Mouse (Mus musculus): ENCODE results near the gene Slc43a1. TPM values are rescaled to one million over a fixed set of nuclear protein-coding genes. Genes with fewer than 3 reads are reported as not detected.
A peak's percentile ranks its signal among the peaks of the same experiment; 100 is the strongest.

Gene Slc43a1
- polyA plus RNA-seq, 1 experiment from 2014 or later: 4.0 TPM

- H3K9ac ChIP-seq (ENCODE audit: low read length): no peak overlapping the region
Observed at GRCm38 (mm10) chr2:84851130-84852040, 12.7 kb downstream of the Slc43a1 start.

GRCm38 (mm10) chr2:84855732-84856131 is 17.1 kb downstream of the Slc43a1 start:
- H3K4me1 ChIP-seq (ENCODE audit: control insufficient read depth, insufficient read depth, low read length): no peaks in the 10 kb centered on the region
- DNase-seq (ENCODE audit: low spot score) (peak; percentile 79), ATAC-seq (peak; percentile 81)
- 49% methylated on average over 2 of the region's 2 CpGs for WGBS
- H3K9ac ChIP-seq (ENCODE audit: low read length): no peak overlapping the region
- H3K36me3 ChIP-seq (ENCODE audit: control insufficient read depth, insufficient read depth, low read length): no peaks in the 10 kb centered on the region
- no peaks in the 10 kb centered on the region for H3K27me3 ChIP-seq (replicated peaks; ENCODE audit: control insufficient read depth, insufficient read depth, low read length)
- H3K4me3 ChIP-seq (ENCODE audit: low read depth, low read length): no peak overlapping the region
- no peak overlapping the region for H3K27ac ChIP-seq (ENCODE audit: low read depth, low read length)
- no peaks in the 10 kb centered on the region for H3K9me3 ChIP-seq (replicated peaks; ENCODE audit: control insufficient read depth, low read length)
- no peak overlapping the region for H3K4me2 ChIP-seq (ENCODE audit: low read length)

More at GRCm38 (mm10) chr2:84851130-84852040, 12.7 kb downstream of the Slc43a1 start:
- H3K4me3 ChIP-seq (ENCODE audit: low read depth, low read length): no peak overlapping the region
- ATAC-seq: no peak
- 32% methylated on average over 23 of the region's 23 CpGs for WGBS
- H3K27me3 ChIP-seq (replicated peaks; ENCODE audit: control insufficient read depth, insufficient read depth, low read length): no peaks in the 10 kb centered on the region
- no peak overlapping the region for H3K4me2 ChIP-seq (ENCODE audit: low read length)
- H3K9me3 ChIP-seq (replicated peaks; ENCODE audit: control insufficient read depth, low read length): no peaks in the 10 kb centered on the region
- no peaks in the 10 kb centered on the region for H3K4me1 ChIP-seq (ENCODE audit: control insufficient read depth, insufficient read depth, low read length)
- H3K27ac ChIP-seq (ENCODE audit: low read depth, low read length): no peak overlapping the region
- 0 out of 2 replicates have a peak, but pooled peaks cover 3% of the 10 kb centered on the region for H3K36me3 ChIP-seq (ENCODE audit: control insufficient read depth, insufficient read depth, low read length)
- DNase-seq (ENCODE audit: low spot score): no peak

GRCm38 (mm10) chr2:84858551-84858950 is 19.9 kb downstream of the Slc43a1 start:
- H3K4me2 ChIP-seq (ENCODE audit: low read length): no peak overlapping the region
- no peaks in the 10 kb centered on the region for H3K9me3 ChIP-seq (replicated peaks; ENCODE audit: control insufficient read depth, low read length)
- no peaks in the 10 kb centered on the region for H3K27me3 ChIP-seq (replicated peaks; ENCODE audit: control insufficient read depth, insufficient read depth, low read length)
- H3K4me3 ChIP-seq (ENCODE audit: low read depth, low read length): no peak overlapping the region
- H3K9ac ChIP-seq (ENCODE audit: low read length): no peak overlapping the region
- H3K4me1 ChIP-seq (ENCODE audit: control insufficient read depth, insufficient read depth, low read length): no peaks in the 10 kb centered on the region
- ATAC-seq (no peak), DNase-seq (ENCODE audit: low spot score) (no peak)
- 86% methylated on average over 1 of the region's 1 CpGs for WGBS
- no peak overlapping the region for H3K27ac ChIP-seq (ENCODE audit: low read depth, low read length)
- H3K36me3 ChIP-seq (ENCODE audit: control insufficient read depth, insufficient read depth, low read length): no peaks in the 10 kb centered on the region

GRCm38 (mm10) chr2:84859991-84860780 is 21.5 kb downstream of the Slc43a1 start:
- no peak overlapping the region for H3K4me2 ChIP-seq (ENCODE audit: low read length)
- DNase-seq (ENCODE audit: low spot score) (no peak), ATAC-seq (no peak)
- 90% methylated on average over 7 of the region's 7 CpGs for WGBS
- no peak overlapping the region for H3K27ac ChIP-seq (ENCODE audit: low read depth, low read length)
- H3K27me3 ChIP-seq (replicated peaks; ENCODE audit: control insufficient read depth, insufficient read depth, low read length): no peaks in the 10 kb centered on the region
- H3K4me3 ChIP-seq (ENCODE audit: low read depth, low read length): no peak overlapping the region
- H3K4me1 ChIP-seq (ENCODE audit: control insufficient read depth, insufficient read depth, low read length): peaks cover under 1% of the 10 kb centered on the region; the same call in 1 of the 2 replicates
- H3K9me3 ChIP-seq (replicated peaks; ENCODE audit: control insufficient read depth, low read length): no peaks in the 10 kb centered on the region
- H3K9ac ChIP-seq (ENCODE audit: low read length): no peak overlapping the region
- no peaks in the 10 kb centered on the region for H3K36me3 ChIP-seq (ENCODE audit: control insufficient read depth, insufficient read depth, low read length)

- Histone ChIP-seq H3K36me3 (ENCODE audit: control insufficient read depth, insufficient read depth, low read length) (no peaks in the 10 kb centered on the region), H3K4me3 (ENCODE audit: low read depth, low read length) (no peak overlapping the region), H3K9ac (ENCODE audit: low read length) (no peak overlapping the region), H3K27me3 (replicated peaks; ENCODE audit: control insufficient read depth, insufficient read depth, low read length) (peaks cover 6% of the 10 kb centered on the region; the same call in 1 of the 2 replicates), H3K4me2 (ENCODE audit: low read length) (no peak overlapping the region), H3K4me1 (ENCODE audit: control insufficient read depth, insufficient read depth, low read length) (peaks cover 9% of the 10 kb centered on the region; the same call in 1 of the 2 replicates), H3K9me3 (replicated peaks; ENCODE audit: control insufficient read depth, low read length) (no peaks in the 10 kb centered on the region), H3K27ac (ENCODE audit: low read depth, low read length) (no peak overlapping the region)
- DNase-seq (ENCODE audit: low spot score) (no peak), ATAC-seq (no peak)
- 85% methylated on average over 3 of the region's 3 CpGs for WGBS
Observed at GRCm38 (mm10) chr2:84861430-84861829, 22.8 kb downstream of the Slc43a1 start.

GRCm38 (mm10) chr2:84862231-84862630 is 23.6 kb downstream of the Slc43a1 start:
- DNase-seq (ENCODE audit: low spot score) (no peak), ATAC-seq (no peak)
- no peaks in the 10 kb centered on the region for H3K9me3 ChIP-seq (replicated peaks; ENCODE audit: control insufficient read depth, low read length)
- WGBS: 81% methylated on average over 3 of the region's 3 CpGs
- H3K4me3 ChIP-seq (ENCODE audit: low read depth, low read length): no peak overlapping the region
- H3K27ac ChIP-seq (ENCODE audit: low read depth, low read length): no peak overlapping the region
- no peaks in the 10 kb centered on the region for H3K36me3 ChIP-seq (ENCODE audit: control insufficient read depth, insufficient read depth, low read length)
- peaks cover 9% of the 10 kb centered on the region; the same call in 1 of the 2 replicates for H3K4me1 ChIP-seq (ENCODE audit: control insufficient read depth, insufficient read depth, low read length)
- no peak overlapping the region for H3K4me2 ChIP-seq (ENCODE audit: low read length)
- H3K9ac ChIP-seq (ENCODE audit: low read length): no peak overlapping the region
- H3K27me3 ChIP-seq (replicated peaks; ENCODE audit: control insufficient read depth, insufficient read depth, low read length): peaks cover 11% of the 10 kb centered on the region; the same call in 1 of the 2 replicates

- WGBS: 1% methylated on average over 46 of the region's 47 CpGs
- Histone ChIP-seq H3K27ac (ENCODE audit: low read depth, low read length) (peak overlapping the region; percentile 74), H3K4me1 (ENCODE audit: control insufficient read depth, insufficient read depth, low read length) (peaks cover 9% of the 10 kb centered on the region; the same call in 1 of the 2 replicates), H3K4me2 (ENCODE audit: low read length) (peak overlapping the region; percentile 71), H3K4me3 (ENCODE audit: low read depth, low read length) (peak overlapping the region; percentile 34), H3K9ac (ENCODE audit: low read length) (peak overlapping the region; percentile 61), H3K36me3 (ENCODE audit: control insufficient read depth, insufficient read depth, low read length) (peaks cover 3% of the 10 kb centered on the region; the same call in 1 of the 2 replicates), H3K27me3 (replicated peaks; ENCODE audit: control insufficient read depth, insufficient read depth, low read length) (peaks cover 15% of the 10 kb centered on the region), H3K9me3 (replicated peaks; ENCODE audit: control insufficient read depth, low read length) (no peaks in the 10 kb centered on the region)
- DNase-seq (ENCODE audit: low spot score) (peak; percentile 77), ATAC-seq (peak; percentile 82)
Observed at GRCm38 (mm10) chr2:84865616-84866571, 27.2 kb downstream of the Slc43a1 start.

- H3K4me2 ChIP-seq (ENCODE audit: low read length): no peak overlapping the region
- no peaks in the 10 kb centered on the region for H3K9me3 ChIP-seq (replicated peaks; ENCODE audit: control insufficient read depth, low read length)
- peak; percentile 61 for DNase-seq (ENCODE audit: low spot score)
- H3K9ac ChIP-seq (ENCODE audit: low read length): no peak overlapping the region
- peaks cover 7% of the 10 kb centered on the region; the same call in 1 of the 2 replicates for H3K36me3 ChIP-seq (ENCODE audit: control insufficient read depth, insufficient read depth, low read length)
- H3K4me1 ChIP-seq (ENCODE audit: control insufficient read depth, insufficient read depth, low read length): peaks cover 12% of the 10 kb centered on the region
- peaks cover 41% of the 10 kb centered on the region for H3K27me3 ChIP-seq (replicated peaks; ENCODE audit: control insufficient read depth, insufficient read depth, low read length)
- no peak for ATAC-seq
- 3% methylated on average over 5 of the region's 5 CpGs for WGBS
- no peak overlapping the region for H3K4me3 ChIP-seq (ENCODE audit: low read depth, low read length)
- no peak overlapping the region for H3K27ac ChIP-seq (ENCODE audit: low read depth, low read length)
Observed at GRCm38 (mm10) chr2:84868521-84868943, 29.9 kb downstream of the Slc43a1 start.

All from forebrain, embryonic 14.5 days (tissue).